In the genomic region with DNA sequence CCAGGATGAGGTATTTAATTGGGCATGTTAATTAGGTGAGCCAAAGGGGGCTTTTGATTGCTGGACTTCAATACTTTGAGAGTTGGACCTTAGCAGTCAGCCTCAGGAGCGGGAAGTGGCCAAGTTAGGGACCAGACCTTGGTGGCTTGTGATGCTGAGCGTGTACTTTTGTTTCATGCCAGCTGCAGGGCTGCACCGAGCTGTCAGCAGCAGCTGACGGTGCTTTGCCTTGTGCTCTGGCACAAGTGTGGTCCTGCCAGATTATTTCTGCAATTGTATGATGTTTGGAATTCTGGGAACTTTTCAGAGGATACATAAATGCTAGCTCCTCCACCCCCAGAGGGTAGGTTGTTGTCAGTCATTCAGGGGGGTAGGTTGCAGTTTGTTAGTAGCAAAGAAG, we compare ENCODE assay signal across 26 mouse cellular contexts. TPM values are rescaled to one million over a fixed set of nuclear protein-coding genes. Genes with fewer than 3 reads are reported as not detected.
A peak's percentile ranks its signal among the peaks of the same experiment; 100 is the strongest.
DNase-seq lines count a peak whose midpoint lies in the region; ATAC-seq and TF ChIP-seq lines count a peak whose summit lies in the region.
"Had no signal": no experiment of that assay in that cellular context is flagged by ENCODE, and none has a peak within 500 bp of the region (broad histone marks: within the 10 kb centered on the region; RNA-seq: fewer than 3 reads in every experiment).

No protein-coding gene starts in this region.

- TF ChIP-seq CTCF in brain, embryonic 14.5 days (IDR thresholded peaks at IDR 0.05; ENCODE audit: borderline replicate concordance, extremely low read depth, insufficient read depth, insufficient read length), result no peak

- 54% methylated on average over 4 of the region's 4 CpGs for WGBS in embryonic facial prominence, embryonic 14.5 days
- WGBS in embryonic facial prominence, embryonic 10.5 days, result 81% methylated on average over 4 of the region's 4 CpGs

- no peaks in the 10 kb centered on the region for H3K27me3 ChIP-seq in embryonic facial prominence, embryonic 14.5 days (replicated peaks; ENCODE audit: control insufficient read depth, insufficient read depth, low read length)
- no peaks in the 10 kb centered on the region for H3K27me3 ChIP-seq in embryonic facial prominence, embryonic 10.5 days (replicated peaks; ENCODE audit: low read depth, poor library complexity, severe bottlenecking)
- H3K27me3 ChIP-seq: CH12.LX; embryonic facial prominence, embryonic 12.5 days; forebrain, embryonic 12.5 days; hindbrain, embryonic 13.5 days; intestine, embryonic 15.5 days; Patski had no signal

- H3K27ac ChIP-seq in embryonic facial prominence, embryonic 14.5 days (replicated peaks; ENCODE audit: low read depth, low read length), result no peak overlapping the region
- no peak overlapping the region for H3K27ac ChIP-seq in embryonic facial prominence, embryonic 10.5 days (replicated peaks)
- H3K27ac ChIP-seq: embryonic facial prominence, embryonic 12.5 days; forebrain, embryonic 12.5 days; hindbrain, embryonic 10.5 days; hindbrain, embryonic 13.5 days; intestine, embryonic 15.5 days had no signal

- H3K4me2 ChIP-seq in embryonic facial prominence, embryonic 14.5 days (ENCODE audit: low read depth, low read length), result no peak overlapping the region
- H3K4me2 ChIP-seq: embryonic facial prominence, embryonic 12.5 days; forebrain, embryonic 12.5 days; heart, embryonic 11.5 days; hindbrain, embryonic 13.5 days; intestine, embryonic 15.5 days had no signal

- no peak for TF ChIP-seq POLR2A in brain, embryonic 14.5 days (IDR thresholded peaks at IDR 0.05; ENCODE audit: borderline replicate concordance, extremely low read depth, insufficient read depth, insufficient read length, poor library complexity, severe bottlenecking)

- H3K9me3 ChIP-seq in embryonic facial prominence, embryonic 14.5 days (ENCODE audit: control insufficient read depth, low read length), result no peaks in the 10 kb centered on the region
- no peaks in the 10 kb centered on the region for H3K9me3 ChIP-seq in embryonic facial prominence, embryonic 10.5 days
- H3K9me3 ChIP-seq: embryonic facial prominence, embryonic 12.5 days; forebrain, embryonic 12.5 days; G1E; hindbrain, embryonic 10.5 days; hindbrain, embryonic 13.5 days; intestine, embryonic 15.5 days had no signal

- 0 out of 2 replicates have a peak, but pooled peaks cover 3% of the 10 kb centered on the region for H3K4me1 ChIP-seq in embryonic facial prominence, embryonic 14.5 days (ENCODE audit: control insufficient read depth, insufficient read depth, low read length)
- H3K4me1 ChIP-seq in embryonic facial prominence, embryonic 10.5 days, result peaks cover 8% of the 10 kb centered on the region

- no peak for ATAC-seq in embryonic facial prominence, embryonic 14.5 days (ENCODE audit: low read depth)
- ATAC-seq in megakaryocyte-erythroid progenitor cell, adult 5-6 weeks (replicated peaks; ENCODE audit: low FRiP score, low TSS enrichment, poor library complexity, severe bottlenecking), result no peak
- ATAC-seq: hindbrain, embryonic 16.5 days; intestine, embryonic 15.5 days; Patski had no signal

- H3K4me3 ChIP-seq in embryonic facial prominence, embryonic 14.5 days (ENCODE audit: low read depth, low read length), result no peak overlapping the region
- H3K4me3 ChIP-seq in embryonic facial prominence, embryonic 10.5 days, result no peak overlapping the region
- H3K4me3 ChIP-seq: embryonic facial prominence, embryonic 12.5 days; erythroblast, embryonic 14.5 days; forebrain, embryonic 12.5 days; hindbrain, embryonic 10.5 days; hindbrain, embryonic 13.5 days; intestine, embryonic 15.5 days had no signal

- no peak overlapping the region for H3K9ac ChIP-seq in embryonic facial prominence, embryonic 14.5 days (ENCODE audit: low read depth, low read length)
- H3K9ac ChIP-seq: embryonic facial prominence, embryonic 12.5 days; forebrain, embryonic 12.5 days; hindbrain, embryonic 13.5 days; intestine, embryonic 15.5 days had no signal

- peak; percentile 51 for DNase-seq in embryonic facial prominence, embryonic 14.5 days (ENCODE audit: low spot score)
- no peak for DNase-seq in embryonic facial prominence, embryonic 10.5 days (ENCODE audit: low spot score)
- peak; percentile 51 for DNase-seq in heart, adult 11 months
- DNase-seq in heart, postnatal 4 days, result no peak
- peak; percentile 45 for DNase-seq in brain, embryonic 14.5 days (ENCODE audit: low read depth)
- DNase-seq: adrenal gland, adult 2 months; adrenal gland, postnatal 25 days; B cell, adult 2 months; cerebellum, adult 18-20 months; cerebellum, adult 9-10 months; gastrocnemius, postnatal 10 days; gastrocnemius, postnatal 36 days; kidney, adult 11 months had no signal

- no peaks in the 10 kb centered on the region for H3K36me3 ChIP-seq in embryonic facial prominence, embryonic 14.5 days (ENCODE audit: control insufficient read depth, insufficient read depth, low read length)
- H3K36me3 ChIP-seq in embryonic facial prominence, embryonic 10.5 days (replicated peaks), result no peaks in the 10 kb centered on the region
- H3K36me3 ChIP-seq: embryonic facial prominence, embryonic 12.5 days; forebrain, embryonic 12.5 days; hindbrain, embryonic 10.5 days; hindbrain, embryonic 13.5 days; intestine, embryonic 15.5 days had no signal

RNA-seq across cellular contexts. Expression of gene Papln, which starts 21.9 kb away (rescaled TPM):
- 1.8 and 2.6 TPM in 2 replicates for polyA plus RNA-seq in embryonic facial prominence, embryonic 14.5 days (2014; fragmentation: Nextera tagmentation; extraction: Ambion mirVana)
- polyA plus RNA-seq in embryonic facial prominence, embryonic 10.5 days (2016; fragmentation: Nextera tagmentation; extraction: Ambion mirVana), result 0.10 and 0.29 TPM in 2 replicates
- total RNA-seq in heart, postnatal 4 days (2021), result 10 to 100 TPM; 13.2 to 15.7 TPM
- 0.77 and 0.85 TPM in 2 replicates for polyA plus RNA-seq in brain, embryonic 14.5 days (2012; rRNA removed)
- not detected in 2 replicates for total RNA-seq in megakaryocyte-erythroid progenitor cell, adult 5-6 weeks (2014; fragmentation: Nextera tagmentation)
- total RNA-seq in megakaryocyte-erythroid progenitor cell, adult 5-6 weeks (2017), result not detected in 2 replicates
- total RNA-seq: granulocyte monocyte progenitor cell, adult 5-6 weeks had no signal
- polyA plus RNA-seq: erythroblast, embryonic 14.5 days had no signal

Comparison
In these comparisons a context has a peak if more than half of its experiments do, and no peak if none do; other contexts are left out.
1. DNase-seq: peak in embryonic facial prominence, embryonic 14.5 days (single experiment), heart, adult 11 months (single experiment) and brain, embryonic 14.5 days (single experiment); none in embryonic facial prominence, embryonic 10.5 days (single experiment) and heart, postnatal 4 days (single experiment).